18 mouse cellular contexts compared by ENCODE assay signal in genomic region chr4:133725706-133726105, GRCm38 (mm10).
"Had no signal": no experiment of that assay in that cellular context is flagged by ENCODE, and none has a peak within 500 bp of the region (broad histone marks: within the 10 kb centered on the region; RNA-seq: fewer than 3 reads in every experiment).

No protein-coding gene starts in this region.

- H3K27me3 ChIP-seq: midbrain, embryonic 12.5 days; neural tube, embryonic 13.5 days; neural tube, embryonic 15.5 days had no signal

- H3K9ac ChIP-seq: lung, embryonic 14.5 days; midbrain, embryonic 12.5 days; neural tube, embryonic 13.5 days; neural tube, embryonic 15.5 days had no signal

- H3K9me3 ChIP-seq: midbrain, embryonic 10.5 days; midbrain, embryonic 12.5 days; neural tube, embryonic 13.5 days; neural tube, embryonic 15.5 days had no signal

- DNase-seq: lung, embryonic 14.5 days; lung, postnatal 10 days; lung, postnatal 4 days; midbrain, embryonic 14.5 days; retina, postnatal 1 day; right cerebral cortex, adult 18-20 months; right cerebral cortex, postnatal 25 days; right cerebral cortex, postnatal 4 days; spleen, adult 18-20 months; thymus, adult 18-20 months; thymus, postnatal 14 days; thymus, postnatal 36 days had no signal

- ATAC-seq: midbrain, embryonic 16.5 days had no signal

- H3K27ac ChIP-seq: midbrain, embryonic 10.5 days; midbrain, embryonic 12.5 days; neural tube, embryonic 13.5 days; neural tube, embryonic 15.5 days had no signal

- H3K4me2 ChIP-seq: lung, embryonic 14.5 days; midbrain, embryonic 12.5 days; neural tube, embryonic 13.5 days; neural tube, embryonic 15.5 days had no signal

- H3K4me3 ChIP-seq: midbrain, embryonic 10.5 days; midbrain, embryonic 12.5 days; myocyte; neural tube, embryonic 13.5 days; neural tube, embryonic 15.5 days had no signal
